Mouse (Mus musculus): Measurements from ENCODE around the gene Ppbp. TPM values are rescaled to one million over a fixed set of nuclear protein-coding genes. Genes with fewer than 3 reads are reported as not detected.

The Ppbp gene
- polyA plus RNA-seq, 1 experiment from 2014 or later = 1.6 TPM

GRCm38 (mm10) chr5:90760844-90761243 lies 7.5 kb upstream of the Ppbp start:
- Histone ChIP-seq H3K9ac (no peak overlapping the region), H3K9me3 (ENCODE audit: control insufficient read depth, low read length) (no peaks in the 10 kb centered on the region), H3K36me3 (replicated peaks; ENCODE audit: control insufficient read depth, insufficient read depth) (no peaks in the 10 kb centered on the region), H3K4me3 (replicated peaks; ENCODE audit: low read length) (no peak overlapping the region), H3K4me2 (replicated peaks) (no peak overlapping the region), H3K27me3 (ENCODE audit: control insufficient read depth, insufficient read depth, low read length) (no peaks in the 10 kb centered on the region; the same call in 1 of the 2 replicates), H3K27ac (no peak overlapping the region), H3K4me1 (replicated peaks; ENCODE audit: control insufficient read depth, insufficient read depth, low read length) (peaks cover 8% of the 10 kb centered on the region; the same call in 1 of the 2 replicates)
- ATAC-seq (ENCODE audit: low FRiP score) (no peak), DNase-seq (ENCODE audit: low spot score) (no peak)
- WGBS = 93% methylated on average over 2 of the region's 2 CpGs

GRCm38 (mm10) chr5:90761834-90762233 lies 6.5 kb upstream of the Ppbp start:
- H3K36me3 ChIP-seq (replicated peaks; ENCODE audit: control insufficient read depth, insufficient read depth) = no peaks in the 10 kb centered on the region

GRCm38 (mm10) chr5:90763912-90764665 lies 4.2 kb upstream of the Ppbp start:
- Histone ChIP-seq H3K36me3 (replicated peaks; ENCODE audit: control insufficient read depth, insufficient read depth) (no peaks in the 10 kb centered on the region), H3K4me2 (replicated peaks) (no peak overlapping the region), H3K4me1 (replicated peaks; ENCODE audit: control insufficient read depth, insufficient read depth, low read length) (peaks cover 5% of the 10 kb centered on the region; the same call in 1 of the 2 replicates), H3K27me3 (ENCODE audit: control insufficient read depth, insufficient read depth, low read length) (no peaks in the 10 kb centered on the region; the same call in 1 of the 2 replicates), H3K4me3 (replicated peaks; ENCODE audit: low read length) (no peak overlapping the region), H3K27ac (no peak overlapping the region), H3K9me3 (ENCODE audit: control insufficient read depth, low read length) (no peaks in the 10 kb centered on the region), H3K9ac (no peak overlapping the region)
- 82% methylated on average over 12 of the region's 12 CpGs for whole genome bisulfite sequencing
- DNase-seq (ENCODE audit: low spot score) (no peak), ATAC-seq (ENCODE audit: low FRiP score) (no peak)

More at GRCm38 (mm10) chr5:90761834-90762233, 6.5 kb upstream of the Ppbp start:
- 88% methylated on average over 3 of the region's 3 CpGs for WGBS
- Histone ChIP-seq H3K4me1 (replicated peaks; ENCODE audit: control insufficient read depth, insufficient read depth, low read length) (peaks cover 8% of the 10 kb centered on the region; the same call in 1 of the 2 replicates), H3K27ac (no peak overlapping the region), H3K4me3 (replicated peaks; ENCODE audit: low read length) (no peak overlapping the region), H3K9me3 (ENCODE audit: control insufficient read depth, low read length) (no peaks in the 10 kb centered on the region), H3K27me3 (ENCODE audit: control insufficient read depth, insufficient read depth, low read length) (no peaks in the 10 kb centered on the region; the same call in 1 of the 2 replicates), H3K4me2 (replicated peaks) (no peak overlapping the region), H3K9ac (no peak overlapping the region)
- DNase-seq (ENCODE audit: low spot score) (no peak), ATAC-seq (ENCODE audit: low FRiP score) (no peak)

- Histone ChIP-seq H3K27ac (no peak overlapping the region), H3K4me2 (replicated peaks) (no peak overlapping the region), H3K4me1 (replicated peaks; ENCODE audit: control insufficient read depth, insufficient read depth, low read length) (no peaks in the 10 kb centered on the region), H3K9me3 (ENCODE audit: control insufficient read depth, low read length) (no peaks in the 10 kb centered on the region), H3K36me3 (replicated peaks; ENCODE audit: control insufficient read depth, insufficient read depth) (no peaks in the 10 kb centered on the region), H3K4me3 (replicated peaks; ENCODE audit: low read length) (no peak overlapping the region), H3K9ac (no peak overlapping the region), H3K27me3 (ENCODE audit: control insufficient read depth, insufficient read depth, low read length) (no peaks in the 10 kb centered on the region)
- WGBS = 87% methylated on average over 8 of the region's 8 CpGs
- no peak for ATAC-seq (ENCODE audit: low FRiP score)
- no peak for DNase-seq (ENCODE audit: low spot score)
Observed at GRCm38 (mm10) chr5:90765821-90766606, 2.3 kb upstream of the Ppbp start.

- ATAC-seq (ENCODE audit: low FRiP score) (no peak), DNase-seq (ENCODE audit: low spot score) (no peak)
- Histone ChIP-seq H3K36me3 (replicated peaks; ENCODE audit: control insufficient read depth, insufficient read depth) (no peaks in the 10 kb centered on the region), H3K9me3 (ENCODE audit: control insufficient read depth, low read length) (no peaks in the 10 kb centered on the region), H3K27ac (no peak overlapping the region), H3K4me3 (replicated peaks; ENCODE audit: low read length) (no peak overlapping the region), H3K27me3 (ENCODE audit: control insufficient read depth, insufficient read depth, low read length) (no peaks in the 10 kb centered on the region), H3K4me2 (replicated peaks) (no peak overlapping the region), H3K9ac (no peak overlapping the region), H3K4me1 (replicated peaks; ENCODE audit: control insufficient read depth, insufficient read depth, low read length) (no peaks in the 10 kb centered on the region)
- WGBS = 77% methylated on average over 3 of the region's 3 CpGs
Observed at GRCm38 (mm10) chr5:90771369-90771768, 3.1 kb downstream of the Ppbp start.

- DNase-seq (ENCODE audit: low spot score) = no peak
- H3K9ac ChIP-seq = no peak within 1 kb of the TSS
- no peak for ATAC-seq (ENCODE audit: low FRiP score)
- H3K4me1 ChIP-seq (replicated peaks; ENCODE audit: control insufficient read depth, insufficient read depth, low read length) = no peaks in the 10 kb centered on the region
- no peaks in the 10 kb centered on the region for H3K27me3 ChIP-seq (ENCODE audit: control insufficient read depth, insufficient read depth, low read length)
- H3K4me3 ChIP-seq (replicated peaks; ENCODE audit: low read length) = no peak within 1 kb of the TSS
- H3K27ac ChIP-seq = no peak within 1 kb of the TSS
- H3K36me3 ChIP-seq (replicated peaks; ENCODE audit: control insufficient read depth, insufficient read depth) = no peaks in the 10 kb centered on the region
- no peaks in the 10 kb centered on the region for H3K9me3 ChIP-seq (ENCODE audit: control insufficient read depth, low read length)
- 91% methylated on average over 16 of the region's 16 CpGs for WGBS
- no peak within 1 kb of the TSS for H3K4me2 ChIP-seq (replicated peaks)
Observed at GRCm38 (mm10) chr5:90771880-90772653, 3.7 kb downstream of the Ppbp start, which contains the start of gene Pf4. Gene Pf4 (plus strand): TSS chr5:90772435.

- DNase-seq (ENCODE audit: low spot score) (no peak), ATAC-seq (ENCODE audit: low FRiP score) (no peak)
- Histone ChIP-seq H3K36me3 (replicated peaks; ENCODE audit: control insufficient read depth, insufficient read depth) (no peaks in the 10 kb centered on the region), H3K4me1 (replicated peaks; ENCODE audit: control insufficient read depth, insufficient read depth, low read length) (no peaks in the 10 kb centered on the region), H3K4me3 (replicated peaks; ENCODE audit: low read length) (no peak overlapping the region), H3K9me3 (ENCODE audit: control insufficient read depth, low read length) (no peaks in the 10 kb centered on the region), H3K27ac (no peak overlapping the region), H3K9ac (no peak overlapping the region), H3K4me2 (replicated peaks) (no peak overlapping the region), H3K27me3 (ENCODE audit: control insufficient read depth, insufficient read depth, low read length) (no peaks in the 10 kb centered on the region)
- WGBS = 97% methylated on average over 5 of the region's 5 CpGs
Observed at GRCm38 (mm10) chr5:90775562-90775961, 7.2 kb downstream of the Ppbp start.

GRCm38 (mm10) chr5:90777621-90778020 lies 9.3 kb downstream of the Ppbp start:
- 83% methylated on average over 10 of the region's 10 CpGs for WGBS
- H3K4me3 ChIP-seq (replicated peaks; ENCODE audit: low read length) = no peak overlapping the region
- no peak for ATAC-seq (ENCODE audit: low FRiP score)
- no peak overlapping the region for H3K27ac ChIP-seq
- no peaks in the 10 kb centered on the region for H3K27me3 ChIP-seq (ENCODE audit: control insufficient read depth, insufficient read depth, low read length)
- DNase-seq (ENCODE audit: low spot score) = no peak
- H3K4me1 ChIP-seq (replicated peaks; ENCODE audit: control insufficient read depth, insufficient read depth, low read length) = no peaks in the 10 kb centered on the region
- H3K36me3 ChIP-seq (replicated peaks; ENCODE audit: control insufficient read depth, insufficient read depth) = no peaks in the 10 kb centered on the region
- no peak overlapping the region for H3K4me2 ChIP-seq (replicated peaks)
- no peak overlapping the region for H3K9ac ChIP-seq
- no peaks in the 10 kb centered on the region for H3K9me3 ChIP-seq (ENCODE audit: control insufficient read depth, low read length)

- DNase-seq (ENCODE audit: low spot score) (no peak), ATAC-seq (ENCODE audit: low FRiP score) (no peak)
- 84% methylated on average over 6 of the region's 6 CpGs for WGBS
- no peak overlapping the region for H3K4me2 ChIP-seq (replicated peaks)
- H3K27me3 ChIP-seq (ENCODE audit: control insufficient read depth, insufficient read depth, low read length) = no peaks in the 10 kb centered on the region
- no peaks in the 10 kb centered on the region for H3K36me3 ChIP-seq (replicated peaks; ENCODE audit: control insufficient read depth, insufficient read depth)
- no peaks in the 10 kb centered on the region for H3K4me1 ChIP-seq (replicated peaks; ENCODE audit: control insufficient read depth, insufficient read depth, low read length)
- no peak overlapping the region for H3K9ac ChIP-seq
- no peak overlapping the region for H3K27ac ChIP-seq
- H3K9me3 ChIP-seq (ENCODE audit: control insufficient read depth, low read length) = no peaks in the 10 kb centered on the region
- no peak overlapping the region for H3K4me3 ChIP-seq (replicated peaks; ENCODE audit: low read length)
Observed at GRCm38 (mm10) chr5:90778856-90779255, 10.5 kb downstream of the Ppbp start.

All from hindbrain, embryonic 14.5 days (tissue).